Mouse (Mus musculus): ENCODE measurements around the gene Lhfpl4.

- no peak for TF ChIP-seq JUND (conservative IDR thresholded peaks at IDR 0.05; ENCODE audit: low read depth, low read length)
- no peak for TF ChIP-seq NRF1 (IDR thresholded peaks at IDR 0.05; ENCODE audit: low read depth, low read length)
- TF ChIP-seq CHD2 (IDR thresholded peaks at IDR 0.05; ENCODE audit: low read length), result no peak
- TF ChIP-seq EP300 (IDR thresholded peaks at IDR 0.05; ENCODE audit: low read length), result no peak
- no peak for TF ChIP-seq MAFK (IDR thresholded peaks at IDR 0.05; ENCODE audit: insufficient replicate concordance, low read length)
- no peak for TF ChIP-seq GABPA (IDR thresholded peaks at IDR 0.05; ENCODE audit: insufficient replicate concordance, low read depth, low read length)
- TF ChIP-seq E2F4 (IDR thresholded peaks at IDR 0.05; ENCODE audit: insufficient replicate concordance, low read depth, low read length), result no peak
- TF ChIP-seq CTCF (conservative IDR thresholded peaks at IDR 0.05 in 1 of 2, IDR thresholded peaks at IDR 0.05 in 1 of 2; ENCODE audit: low read depth in 2 of 2, low read length in 2 of 2), result no peak
- no peak for TF ChIP-seq TBP (conservative IDR thresholded peaks at IDR 0.05; ENCODE audit: low read depth, low read length)
- TF ChIP-seq POLR2A (IDR thresholded peaks at IDR 0.05; ENCODE audit: low read depth, low read length), result no peak
- no peak for TF ChIP-seq TCF12 (IDR thresholded peaks at IDR 0.05; ENCODE audit: low read depth, low read length)
- no peak for TF ChIP-seq SIN3A (IDR thresholded peaks at IDR 0.05; ENCODE audit: low read length)
- TF ChIP-seq RCOR1 (conservative IDR thresholded peaks at IDR 0.05; ENCODE audit: low read depth, low read length), result no peak
Observed at GRCm38 (mm10) chr6:113184163-113184562, 11.0 kb downstream of the Lhfpl4 start.

Measured in CH12.LX (cell line).